Mouse (Mus musculus) midbrain, embryonic 11.5 days (tissue): Measurements from ENCODE around the gene Nox3. TPM values are rescaled to one million over a fixed set of nuclear protein-coding genes. Genes with fewer than 3 reads are reported as not detected.
A peak's percentile ranks its signal among the peaks of the same experiment; 100 is the strongest.

ENCODE experiments used
- ATAC-seq: fragments of 200-750 bp; cut with Nextera tagmentation; 2 replicates; pipeline ENCODE4 v1.8.0; 2017; ENCODE audit warnings: moderate TSS enrichment, moderate library complexity; ENCODE audit not compliant: low FRiP score
- DNase-seq: peaks from one replicate; pipeline ENCODE4 v3.0.0; 2015; ENCODE audit warnings: low spot score; ENCODE audit errors: missing footprints
- H3K27ac ChIP-seq: fragments of 300-500 bp; sonication (generic); 2 replicates; pipeline ENCODE4 v1.5.1; 2014; ENCODE audit warnings: low read depth, low read length
- H3K27me3 ChIP-seq: fragments of 300-500 bp; sonication (generic); 2 replicates; pipeline ENCODE4 v1.6.1; 2014; ENCODE audit warnings: mild to moderate bottlenecking, low read length, moderate library complexity, mixed read lengths; ENCODE audit not compliant: control insufficient read depth, insufficient read depth
- H3K36me3 ChIP-seq: fragments of 300-500 bp; sonication (generic); 2 replicates; pipeline ENCODE4 v1.6.1; 2014; ENCODE audit warnings: mild to moderate bottlenecking, low read length, moderate library complexity, mixed read lengths; ENCODE audit not compliant: control insufficient read depth, insufficient read depth
- H3K4me1 ChIP-seq: fragments of 300-500 bp; sonication (generic); 2 replicates; pipeline ENCODE4 v1.6.1; 2014; ENCODE audit warnings: low read length; ENCODE audit not compliant: control insufficient read depth, insufficient read depth
- H3K4me2 ChIP-seq: fragments of 300-500 bp; sonication (generic); 2 replicates; pipeline ENCODE4 v1.6.1; 2014; ENCODE audit warnings: mild to moderate bottlenecking, moderate library complexity
- H3K4me3 ChIP-seq: fragments of 300-500 bp; sonication (generic); 2 replicates; pipeline ENCODE4 v1.5.1; 2014; ENCODE audit warnings: low read depth, low read length
- H3K9ac ChIP-seq: fragments of 300-500 bp; sonication (generic); 2 replicates; pipeline ENCODE4 v1.6.1; 2014; ENCODE audit warnings: low read length
- H3K9me3 ChIP-seq: fragments of 300-500 bp; sonication (generic); 2 replicates; pipeline ENCODE4 v1.6.1; 2016; ENCODE audit warnings: low read length; ENCODE audit not compliant: control insufficient read depth
- WGBS: fragments of 180-500 bp; shearing (Covaris S2); extraction: QIAGEN DNeasy Blood & Tissue Kit; methylation state at CpG from one replicate; pipeline ENCODE4 v1.1.7; 2014; 5-methylcytosine and 5-hydroxymethylcytosine counted together
- polyA plus RNA-seq: library from polyadenylated mRNA; unstranded; fragments of >200 nt; fragmentation: Nextera tagmentation; extraction: Ambion mirVana; gene quantifications from 2 replicates; pipeline ENCODE4 v1.2.1, GENCODE M21; 2014

Gene Nox3
- not detected in 2 replicates for polyA plus RNA-seq

DNA sequence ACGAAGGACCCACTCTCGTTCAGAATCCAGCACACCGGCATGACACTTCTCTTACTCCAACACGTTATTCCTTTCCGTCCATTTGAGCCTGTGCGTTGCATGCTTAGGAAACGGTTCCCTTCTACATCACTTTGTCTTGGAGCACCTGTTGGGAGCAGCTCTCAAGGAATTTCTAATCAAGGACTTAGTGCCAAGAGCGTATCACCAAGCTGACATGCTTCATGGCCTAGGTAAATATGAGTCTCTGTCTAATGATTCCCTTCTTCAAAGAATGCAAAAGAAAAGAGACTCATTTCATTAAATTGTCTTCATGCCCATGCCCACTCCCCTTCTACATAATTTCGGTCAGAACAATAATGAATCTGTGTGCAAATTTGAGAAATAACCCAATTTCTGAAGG is at the start of gene Nox3:
Gene Nox3 (minus strand): TSS at position 101 of the 400 bp plus-strand sequence.
- no peak within 1 kb of the TSS for H3K4me2 ChIP-seq
- no peak within 1 kb of the TSS for H3K4me3 ChIP-seq
- H3K27ac ChIP-seq, result no peak within 1 kb of the TSS
- ATAC-seq (no peak), DNase-seq (no peak)
- no peaks in the 10 kb centered on the region for H3K36me3 ChIP-seq
- H3K4me1 ChIP-seq, result no peaks in the 10 kb centered on the region
- 91% methylated on average over 9 of the region's 9 CpGs for WGBS
- H3K9ac ChIP-seq, result no peak within 1 kb of the TSS
- H3K27me3 ChIP-seq, result no peaks in the 10 kb centered on the region
- no peaks in the 10 kb centered on the region for H3K9me3 ChIP-seq

DNA sequence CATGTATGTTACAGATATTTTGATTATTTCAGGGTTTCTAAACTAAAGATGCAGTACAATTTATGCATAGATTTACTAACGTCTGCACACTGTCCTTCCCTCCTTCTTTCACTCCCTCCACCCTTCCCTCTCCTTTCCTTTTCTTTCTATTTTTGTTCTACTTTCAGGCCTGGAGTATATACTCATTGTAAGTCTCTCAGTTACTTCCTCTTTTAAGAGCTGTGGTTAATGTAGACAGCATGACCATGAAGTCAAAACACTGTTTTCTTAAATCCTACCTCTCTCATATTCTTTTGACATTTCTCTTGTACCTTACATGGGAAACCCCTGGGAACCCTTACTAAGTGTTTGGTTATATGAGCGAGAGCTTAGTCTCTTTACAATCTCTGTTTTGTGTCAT is 48.3 kb upstream of the Nox3 start:
- no peaks in the 10 kb centered on the region for H3K36me3 ChIP-seq
- no peak for DNase-seq

DNA sequence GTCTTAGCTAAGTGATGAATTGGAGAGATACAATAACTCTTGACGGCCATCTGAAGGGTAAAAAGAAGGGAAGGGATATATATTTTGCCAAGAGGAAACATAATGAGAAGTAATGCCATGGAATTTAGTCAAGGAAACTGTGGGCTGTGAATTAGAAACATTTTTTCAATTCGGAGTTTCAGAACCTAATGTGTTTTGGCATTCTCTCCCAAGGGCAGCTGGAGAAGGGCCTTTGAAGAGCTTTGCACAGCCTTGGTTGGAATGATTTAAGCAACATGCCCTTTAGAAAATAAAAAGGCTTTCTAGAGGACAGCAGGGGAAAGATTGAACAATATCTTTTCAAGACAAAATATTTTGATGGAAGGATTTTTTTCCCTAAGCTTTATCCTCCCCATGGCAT is 40.9 kb upstream of the Nox3 start:
- Histone ChIP-seq H3K27me3 (no peaks in the 10 kb centered on the region), H3K4me1 (no peaks in the 10 kb centered on the region), H3K36me3 (no peaks in the 10 kb centered on the region), H3K4me3 (no peak overlapping the region), H3K4me2 (no peak overlapping the region), H3K27ac (no peak overlapping the region), H3K9me3 (no peaks in the 10 kb centered on the region), H3K9ac (no peak overlapping the region)
- no peak for DNase-seq
- 88% methylated on average over 2 of the region's 2 CpGs for WGBS
- ATAC-seq, result no peak

More for the DNA sequence above, 48.3 kb upstream of the Nox3 start:
- ATAC-seq, result no peak
- Histone ChIP-seq H3K4me3 (no peak overlapping the region), H3K27ac (no peak overlapping the region), H3K4me1 (no peaks in the 10 kb centered on the region), H3K4me2 (no peak overlapping the region), H3K27me3 (no peaks in the 10 kb centered on the region), H3K9me3 (no peaks in the 10 kb centered on the region), H3K9ac (no peak overlapping the region)
- 89% methylated on average over 2 of the region's 2 CpGs for WGBS

DNA sequence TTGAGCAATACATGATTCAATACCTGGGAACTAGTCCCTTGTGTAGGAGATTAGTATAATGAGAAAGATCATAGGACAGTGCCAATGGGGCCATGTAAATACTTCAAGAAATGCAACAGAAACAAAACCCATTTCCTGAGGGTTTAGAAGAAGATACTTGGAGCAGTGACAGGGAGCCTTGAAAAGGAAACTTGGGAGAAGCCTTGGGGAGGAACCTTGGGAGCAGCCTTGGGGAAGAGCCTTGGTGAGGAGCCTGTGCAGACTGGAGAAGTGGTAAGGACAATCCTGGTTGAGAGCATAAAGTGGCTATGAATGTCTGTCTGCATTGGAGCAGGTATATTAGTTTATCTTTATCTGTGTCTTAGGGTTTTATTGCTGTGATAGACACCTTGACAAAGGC is 38.2 kb upstream of the Nox3 start:
- Histone ChIP-seq H3K9ac (no peak overlapping the region), H3K27ac (no peak overlapping the region), H3K4me1 (no peaks in the 10 kb centered on the region; the same call in 1 of the 2 replicates), H3K9me3 (no peaks in the 10 kb centered on the region), H3K4me3 (no peak overlapping the region), H3K4me2 (no peak overlapping the region), H3K27me3 (no peaks in the 10 kb centered on the region), H3K36me3 (no peaks in the 10 kb centered on the region)
- DNase-seq (no peak), ATAC-seq (no peak)

DNA sequence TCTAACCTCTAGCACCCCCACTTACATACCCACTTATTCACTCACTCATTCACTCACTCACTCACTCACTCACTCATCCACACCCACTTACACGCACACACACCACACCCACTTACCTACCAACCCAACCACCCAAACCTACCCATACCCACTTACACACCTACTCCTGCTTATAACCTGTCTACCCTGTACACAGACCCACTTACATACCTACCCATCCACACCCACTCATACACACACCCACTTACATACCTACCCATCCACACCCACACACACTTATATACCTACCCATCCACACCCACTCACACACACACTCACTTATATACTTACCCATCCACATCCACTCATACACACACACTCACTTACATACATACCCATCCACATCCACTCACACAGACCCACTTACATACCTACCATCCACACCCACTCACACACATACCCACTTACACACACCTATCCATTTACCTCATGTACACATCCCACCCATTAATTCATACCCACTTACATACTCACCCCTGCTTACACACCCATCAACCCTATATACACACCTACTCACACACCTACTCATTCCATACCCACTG is 9.4 kb upstream of the Nox3 start:
- H3K36me3 ChIP-seq, result no peaks in the 10 kb centered on the region
- no peaks in the 10 kb centered on the region for H3K4me1 ChIP-seq
- no peak for DNase-seq
- H3K9me3 ChIP-seq, result no peaks in the 10 kb centered on the region
- H3K27ac ChIP-seq, result no peak overlapping the region
- no peaks in the 10 kb centered on the region for H3K27me3 ChIP-seq
- peak; percentile 42; the same call in 1 of the 2 replicates for ATAC-seq
- WGBS, result 84% methylated on average over 1 of the region's 1 CpGs
- H3K9ac ChIP-seq, result no peak overlapping the region
- H3K4me2 ChIP-seq, result no peak overlapping the region
- H3K4me3 ChIP-seq, result no peak overlapping the region

DNA sequence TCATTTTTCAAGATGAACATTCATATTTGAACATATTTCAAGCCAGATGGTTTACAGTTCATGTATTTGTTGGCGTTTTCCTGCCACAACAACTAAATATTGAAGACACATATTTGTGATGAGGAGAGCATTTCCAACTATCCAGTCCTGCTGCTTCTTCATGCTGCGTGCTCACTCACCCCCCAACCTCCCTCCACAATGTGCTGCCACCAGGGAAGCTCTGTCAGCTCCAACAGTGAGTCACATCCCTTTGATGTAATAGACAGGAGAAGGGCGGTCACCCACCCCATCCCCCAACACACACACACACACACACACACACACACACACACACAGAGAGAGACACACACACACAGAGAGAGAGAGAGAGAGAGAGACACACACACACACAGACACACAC is 6.3 kb upstream of the Nox3 start:
- no peak overlapping the region for H3K9ac ChIP-seq
- H3K4me1 ChIP-seq, result no peaks in the 10 kb centered on the region
- no peak overlapping the region for H3K4me3 ChIP-seq
- H3K27ac ChIP-seq, result no peak overlapping the region
- no peaks in the 10 kb centered on the region for H3K27me3 ChIP-seq
- ATAC-seq, result no peak
- H3K9me3 ChIP-seq, result no peaks in the 10 kb centered on the region
- no peak for DNase-seq
- 60% methylated on average over 3 of the region's 3 CpGs for WGBS
- H3K4me2 ChIP-seq, result no peak overlapping the region
- H3K36me3 ChIP-seq, result no peaks in the 10 kb centered on the region

DNA sequence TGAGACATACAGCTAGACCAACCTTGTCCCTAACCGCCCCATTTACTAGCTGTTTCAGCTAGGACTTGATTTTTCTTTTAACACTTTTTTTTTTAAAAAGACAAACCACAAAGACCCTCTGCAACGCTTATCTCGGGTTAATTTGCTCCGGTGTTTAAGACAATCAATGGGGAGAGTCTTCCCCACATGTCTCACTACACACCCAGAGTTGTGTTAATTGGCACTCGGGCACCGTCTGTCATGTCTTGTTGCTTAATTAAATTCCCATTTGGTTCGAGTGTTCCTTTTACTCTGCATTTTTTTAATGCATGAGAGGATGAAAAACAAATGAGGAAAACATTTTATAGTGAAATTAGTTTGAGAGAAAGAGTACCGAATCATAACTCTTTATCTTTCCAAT is 3.2 kb downstream of the Nox3 start:
- H3K27me3 ChIP-seq, result no peaks in the 10 kb centered on the region
- H3K4me2 ChIP-seq, result no peak overlapping the region
- DNase-seq (no peak), ATAC-seq (no peak)
- H3K4me3 ChIP-seq, result no peak overlapping the region
- H3K9ac ChIP-seq, result no peak overlapping the region
- no peaks in the 10 kb centered on the region for H3K9me3 ChIP-seq
- WGBS, result 78% methylated on average over 8 of the region's 8 CpGs
- no peaks in the 10 kb centered on the region for H3K36me3 ChIP-seq
- H3K4me1 ChIP-seq, result no peaks in the 10 kb centered on the region
- H3K27ac ChIP-seq, result no peak overlapping the region

DNA sequence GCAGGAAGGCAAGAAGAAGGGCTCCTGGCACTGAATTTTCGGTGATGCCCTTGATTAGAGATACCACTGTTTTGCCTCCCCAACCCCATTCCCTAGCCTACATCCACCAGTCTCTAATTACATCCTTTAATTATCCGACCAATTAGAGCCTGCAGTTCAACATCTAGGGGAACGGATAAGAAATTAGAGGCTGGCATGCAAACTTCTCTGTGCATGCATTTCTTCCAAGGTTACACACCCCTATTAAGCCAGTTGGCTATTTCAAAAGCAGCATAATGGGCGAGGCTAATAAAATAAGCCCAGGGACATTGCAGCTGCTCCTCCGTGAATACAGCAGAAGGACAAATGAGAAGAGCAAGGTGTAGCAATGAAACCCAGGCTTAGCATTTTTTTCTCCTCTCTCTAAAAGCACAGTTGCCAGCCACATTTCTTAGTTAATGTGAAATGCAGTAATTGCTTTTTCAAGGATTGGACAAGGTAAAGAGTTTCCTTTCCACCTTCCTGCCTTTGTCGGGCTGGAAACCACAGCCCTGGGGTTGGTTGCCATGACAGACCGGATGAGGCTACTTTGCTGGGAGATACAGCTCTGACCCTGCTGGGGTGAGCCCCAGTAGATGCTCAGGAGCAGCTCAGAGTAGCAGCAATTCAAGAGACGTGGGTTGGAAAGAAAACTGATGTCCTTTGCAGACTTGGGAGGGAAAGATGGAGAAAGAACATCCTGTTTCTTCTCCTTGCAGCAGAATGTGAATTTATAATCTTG is 5.4 kb downstream of the Nox3 start:
- H3K36me3 ChIP-seq, result no peaks in the 10 kb centered on the region
- 79% methylated on average over 8 of the region's 8 CpGs for WGBS
- no peak overlapping the region for H3K27ac ChIP-seq
- no peak overlapping the region for H3K4me3 ChIP-seq
- ATAC-seq, result no peak
- H3K4me2 ChIP-seq, result no peak overlapping the region
- no peaks in the 10 kb centered on the region for H3K9me3 ChIP-seq
- H3K4me1 ChIP-seq, result no peaks in the 10 kb centered on the region
- no peaks in the 10 kb centered on the region for H3K27me3 ChIP-seq
- DNase-seq, result no peak
- H3K9ac ChIP-seq, result no peak overlapping the region

DNA sequence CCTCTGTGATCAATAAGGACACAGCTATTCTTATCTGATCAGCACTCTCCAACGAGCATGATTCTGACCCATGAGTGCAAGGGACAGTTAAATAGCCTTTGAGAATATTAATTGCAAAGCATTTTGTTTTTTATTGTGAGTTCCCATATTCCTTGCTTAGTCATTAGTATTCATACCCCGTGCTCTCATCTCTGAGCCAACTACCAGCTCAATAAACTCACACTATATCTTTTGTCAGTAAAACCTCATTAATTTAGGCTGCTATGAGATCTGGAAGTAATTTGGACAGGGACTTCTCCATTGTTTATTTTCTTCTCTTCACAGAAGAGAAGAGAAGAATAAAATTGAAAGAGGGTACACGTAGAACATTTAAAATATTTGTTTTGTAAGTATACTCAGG is 12.4 kb downstream of the Nox3 start:
- no peak overlapping the region for H3K4me3 ChIP-seq
- H3K9me3 ChIP-seq, result no peaks in the 10 kb centered on the region; the same call in 1 of the 2 replicates
- no peaks in the 10 kb centered on the region for H3K27me3 ChIP-seq
- H3K27ac ChIP-seq, result no peak overlapping the region
- no peak overlapping the region for H3K9ac ChIP-seq
- H3K4me1 ChIP-seq, result no peaks in the 10 kb centered on the region
- H3K4me2 ChIP-seq, result no peak overlapping the region
- WGBS, result 65% methylated on average over 3 of the region's 3 CpGs
- no peaks in the 10 kb centered on the region for H3K36me3 ChIP-seq
- no peak for DNase-seq
- no peak for ATAC-seq
